Mouse (Mus musculus): Measurements from ENCODE around the gene Rwdd2b.

DNA sequence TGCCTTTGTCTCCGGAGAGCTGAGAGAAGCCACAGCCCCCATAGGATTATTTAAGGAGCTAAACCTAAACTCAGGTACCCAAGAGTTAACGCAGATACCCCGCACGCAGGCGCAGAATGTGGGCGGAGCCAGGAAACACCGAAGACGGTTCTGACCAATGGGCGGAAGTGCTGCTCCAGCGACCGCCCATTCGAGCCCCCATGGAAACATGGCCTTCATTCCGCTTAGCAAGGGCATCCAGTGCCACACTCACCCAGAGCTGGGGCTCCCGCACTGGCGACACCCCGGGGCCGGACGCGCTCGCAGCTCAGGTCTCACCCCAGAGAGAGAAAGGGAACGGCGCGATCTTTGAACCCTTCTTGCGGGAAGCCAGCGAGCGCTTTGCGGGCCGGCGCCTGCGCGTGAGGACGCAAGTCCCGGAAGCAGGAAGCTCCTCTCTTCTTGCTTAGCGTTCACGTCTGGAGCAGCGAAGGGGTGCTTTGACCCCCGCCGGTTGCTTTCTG, at the start of gene Rwdd2b:
- TF ChIP-seq GATA1 (IDR thresholded peaks at IDR 0.05; ENCODE audit: low read length) = no peak
- no peak for TF ChIP-seq TAL1 (IDR thresholded peaks at IDR 0.05; ENCODE audit: low read length)
